ENCODE assay signal across 11 mouse cellular contexts in the genomic region with DNA sequence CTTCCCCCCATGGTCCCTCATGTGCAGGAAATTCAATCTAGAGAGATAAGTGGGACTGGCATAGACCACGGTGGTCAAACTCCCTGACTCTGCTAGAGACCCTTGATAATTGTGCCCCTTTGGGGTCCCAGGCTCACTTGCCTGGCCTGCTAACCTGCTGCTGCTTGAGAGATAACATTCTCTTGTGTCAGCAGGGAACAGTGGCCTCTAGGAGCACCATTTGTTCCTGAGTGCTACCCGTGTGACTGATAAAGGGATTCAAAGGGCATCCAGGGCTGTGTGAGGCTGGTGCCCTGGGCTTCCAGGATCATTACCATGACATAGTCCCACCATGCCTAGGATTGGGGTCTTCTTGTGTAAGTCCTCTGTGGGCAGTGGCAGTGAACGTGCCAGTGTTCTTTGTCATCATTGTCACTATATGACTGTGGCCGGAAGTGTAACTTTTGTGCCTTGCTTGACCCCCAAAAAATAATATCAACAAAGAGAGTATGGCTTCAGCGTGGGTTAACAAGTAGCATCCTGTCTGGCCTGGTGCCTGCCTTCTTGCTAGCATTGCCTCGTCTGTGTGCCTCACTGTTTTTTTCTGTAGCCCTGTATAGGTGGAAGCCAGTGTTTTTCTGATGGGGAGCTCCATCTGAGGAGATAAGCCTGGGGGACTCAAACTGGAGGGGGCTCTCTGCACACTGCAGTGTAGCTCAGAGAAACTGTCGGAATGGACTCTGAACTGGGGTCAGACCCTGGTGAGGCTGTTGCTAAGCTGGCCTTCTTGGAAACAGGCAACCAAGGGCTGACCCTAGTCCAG. TPM values are rescaled to one million over a fixed set of nuclear protein-coding genes. Genes with fewer than 3 reads are reported as not detected.
DNase-seq lines count a peak whose midpoint lies in the region; ATAC-seq and TF ChIP-seq lines count a peak whose summit lies in the region.
"Had no signal": no experiment of that assay in that cellular context is flagged by ENCODE, and none has a peak within 500 bp of the region (broad histone marks: within the 10 kb centered on the region; RNA-seq: fewer than 3 reads in every experiment).

No protein-coding gene starts in this region.

- peaks cover 81% of the 10 kb centered on the region for H3K4me1 ChIP-seq in heart, embryonic 10.5 days
- peaks cover 96% of the 10 kb centered on the region for H3K4me1 ChIP-seq in G1E (ENCODE audit: insufficient read depth, low read depth, low read length)
- peaks cover 42% of the 10 kb centered on the region for H3K4me1 ChIP-seq in heart, embryonic 16.5 days (ENCODE audit: control insufficient read depth, insufficient read depth, low read length)
- H3K4me1 ChIP-seq in lung, embryonic 16.5 days (replicated peaks; ENCODE audit: control insufficient read depth, insufficient read depth, low read length), result peaks cover 17% of the 10 kb centered on the region

- peaks cover 75% of the 10 kb centered on the region for H3K36me3 ChIP-seq in heart, embryonic 10.5 days
- peaks cover 90% of the 10 kb centered on the region for H3K36me3 ChIP-seq in G1E (replicated peaks)
- peaks cover 22% of the 10 kb centered on the region for H3K36me3 ChIP-seq in heart, embryonic 16.5 days (ENCODE audit: control insufficient read depth, insufficient read depth)
- H3K36me3 ChIP-seq in lung, embryonic 16.5 days (ENCODE audit: control insufficient read depth, insufficient read depth, low read length), result peaks cover 18% of the 10 kb centered on the region

- H3K27ac ChIP-seq in heart, embryonic 10.5 days, result peak overlapping the region; percentile 90
- H3K27ac ChIP-seq in heart, embryonic 16.5 days (ENCODE audit: low read length), result peak overlapping the region; percentile 53
- H3K27ac ChIP-seq in lung, embryonic 16.5 days (ENCODE audit: low read length), result peak overlapping the region; percentile 72

- no peak for DNase-seq in heart, embryonic 10.5 days (ENCODE audit: low spot score)
- DNase-seq in heart, adult 8-10 months (ENCODE audit: low spot score), result no peak
- no peak for DNase-seq in G1E (ENCODE audit: low spot score)
- no peak for DNase-seq in frontal cortex, postnatal 36 days (ENCODE audit: low spot score in 2 of 2)
- no peak for DNase-seq in right cerebral cortex, adult 2 months (ENCODE audit: low spot score in 2 of 2)
- DNase-seq in right cerebral cortex, postnatal 10 days (ENCODE audit: low spot score in 2 of 2), result no peak
- DNase-seq: adrenal gland, adult 8-10 months; embryo, embryonic 11 days; spleen, adult 18-20 months had no signal

- no peaks in the 10 kb centered on the region for H3K9me3 ChIP-seq in heart, embryonic 10.5 days
- no peaks in the 10 kb centered on the region for H3K9me3 ChIP-seq in G1E (replicated peaks)
- no peaks in the 10 kb centered on the region for H3K9me3 ChIP-seq in heart, embryonic 16.5 days (replicated peaks; ENCODE audit: control insufficient read depth, low read length)
- no peaks in the 10 kb centered on the region for H3K9me3 ChIP-seq in lung, embryonic 16.5 days (ENCODE audit: control insufficient read depth, low read length)

- peak overlapping the region; percentile 8; the same call in 1 of the 2 replicates for H3K4me2 ChIP-seq in heart, embryonic 16.5 days (ENCODE audit: low read depth, low read length)
- peak overlapping the region; percentile 17; the same call in 1 of the 2 replicates for H3K4me2 ChIP-seq in lung, embryonic 16.5 days (ENCODE audit: low read depth, low read length)

- peak overlapping the region; percentile 36 for H3K4me3 ChIP-seq in heart, embryonic 10.5 days
- H3K4me3 ChIP-seq in G1E (ENCODE audit: low read depth, low read length), result peak overlapping the region; percentile 51; the same call in 1 of the 2 replicates
- H3K4me3 ChIP-seq in heart, embryonic 16.5 days (ENCODE audit: low read length), result no peak overlapping the region
- H3K4me3 ChIP-seq in lung, embryonic 16.5 days (ENCODE audit: low read length), result no peak overlapping the region

- H3K27me3 ChIP-seq in heart, embryonic 10.5 days (ENCODE audit: insufficient read depth, poor library complexity, severe bottlenecking), result no peaks in the 10 kb centered on the region
- H3K27me3 ChIP-seq in G1E (ENCODE audit: insufficient read depth, low read length), result no peaks in the 10 kb centered on the region
- no peaks in the 10 kb centered on the region for H3K27me3 ChIP-seq in heart, embryonic 16.5 days (ENCODE audit: control insufficient read depth, insufficient read depth, low read length)
- H3K27me3 ChIP-seq in lung, embryonic 16.5 days (ENCODE audit: control insufficient read depth, insufficient read depth, low read depth, low read length), result no peaks in the 10 kb centered on the region

- ATAC-seq in G1E (ENCODE audit: extremely low read depth, insufficient number of reproducible peaks, low FRiP score, poor library complexity, severe bottlenecking), result no peak
- 0 out of 2 replicates have a peak, but pooled peaks have one; percentile 12 for ATAC-seq in heart, embryonic 16.5 days (replicated peaks; ENCODE audit: extremely low read depth, insufficient read depth, low FRiP score)
- peak; percentile 60 for ATAC-seq in lung, embryonic 16.5 days (ENCODE audit: low read depth)

- 31% methylated on average over 7 of the region's 7 CpGs for WGBS in heart, embryonic 10.5 days
- 32% methylated on average over 7 of the region's 7 CpGs for WGBS in heart, embryonic 16.5 days
- 42% methylated on average over 7 of the region's 7 CpGs for WGBS in lung, embryonic 16.5 days

- TF ChIP-seq CTCF in G1E (IDR thresholded peaks at IDR 0.05; ENCODE audit: low read depth, low read length), result no peak

- H3K9ac ChIP-seq in heart, embryonic 16.5 days (ENCODE audit: low read length), result peak overlapping the region; percentile 38; the same call in 1 of the 2 replicates
- H3K9ac ChIP-seq in lung, embryonic 16.5 days (ENCODE audit: low read length), result no peak overlapping the region

RNA-seq across cellular contexts. Expression of gene Ehd1, which starts 9.3 kb away (rescaled TPM):
- polyA plus RNA-seq in heart, embryonic 10.5 days (2016; fragmentation: Nextera tagmentation; extraction: Ambion mirVana), result 89.6 and 101 TPM in 2 replicates
- 10 to 100 TPM; 88.7 to 99.1 (median 92.3) TPM for total RNA-seq in heart, adult 8-10 months (2022)
- total RNA-seq in G1E (2014; fragmentation: Nextera tagmentation), result 18.0 and 18.7 TPM in 2 replicates
- 22.0 and 23.3 TPM in 2 replicates for total RNA-seq in G1E (2017)
- polyA plus RNA-seq in G1E (2012), result 132 and 135 TPM in 2 replicates
- polyA plus RNA-seq in heart, embryonic 16.5 days (2015; fragmentation: Nextera tagmentation; extraction: Ambion mirVana), result 63.7 and 73.2 TPM in 2 replicates
- 77.9 and 81.6 TPM in 2 replicates for polyA plus RNA-seq in lung, embryonic 16.5 days (2015; fragmentation: Nextera tagmentation; extraction: Ambion mirVana)

RNA-seq across cellular contexts. Expression of gene Cdc42bpg, which starts 20.4 kb away (rescaled TPM):
- polyA plus RNA-seq in heart, embryonic 10.5 days (2016; fragmentation: Nextera tagmentation; extraction: Ambion mirVana), result 0.33 and 0.38 TPM in 2 replicates
- 10 to 100 TPM; 14.7 to 17.1 (median 15.4) TPM for total RNA-seq in heart, adult 8-10 months (2022)
- total RNA-seq in G1E (2014; fragmentation: Nextera tagmentation) (5.0 and 7.6 TPM in 2 replicates), G1E (2017) (2.0 and 2.4 TPM in 2 replicates)
- 14.1 and 15.4 TPM in 2 replicates for polyA plus RNA-seq in G1E (2012)
- polyA plus RNA-seq in heart, embryonic 16.5 days (2015; fragmentation: Nextera tagmentation; extraction: Ambion mirVana), result 0.64 and 0.67 TPM in 2 replicates
- polyA plus RNA-seq in lung, embryonic 16.5 days (2015; fragmentation: Nextera tagmentation; extraction: Ambion mirVana), result 1.1 and 1.7 TPM in 2 replicates

RNA-seq across cellular contexts. Expression of gene Atg2a, which starts 44.4 kb away (rescaled TPM):
- 10.8 and 11.6 TPM in 2 replicates for polyA plus RNA-seq in heart, embryonic 10.5 days (2016; fragmentation: Nextera tagmentation; extraction: Ambion mirVana)
- 10 to 100 TPM; 22.3 to 28.0 (median 25.8) TPM for total RNA-seq in heart, adult 8-10 months (2022)
- total RNA-seq in G1E (2014; fragmentation: Nextera tagmentation), result 18.4 and 31.8 TPM in 2 replicates
- 7.0 and 9.4 TPM in 2 replicates for total RNA-seq in G1E (2017)
- polyA plus RNA-seq in G1E (2012), result 44.4 and 45.0 TPM in 2 replicates
- 8.0 and 8.9 TPM in 2 replicates for polyA plus RNA-seq in heart, embryonic 16.5 days (2015; fragmentation: Nextera tagmentation; extraction: Ambion mirVana)
- polyA plus RNA-seq in lung, embryonic 16.5 days (2015; fragmentation: Nextera tagmentation; extraction: Ambion mirVana), result 10.3 and 12.6 TPM in 2 replicates

RNA-seq across cellular contexts. Expression of gene Men1, which starts 48.9 kb away (rescaled TPM):
- polyA plus RNA-seq in heart, embryonic 10.5 days (2016; fragmentation: Nextera tagmentation; extraction: Ambion mirVana), result 67.2 and 80.8 TPM in 2 replicates
- 10 to 100 TPM in 3 of 4 experiments, 1 to 10 TPM in 1; 10.0 to 16.0 (median 12.3) TPM for total RNA-seq in heart, adult 8-10 months (2022)
- total RNA-seq in G1E (2014; fragmentation: Nextera tagmentation) (51.0 and 53.9 TPM in 2 replicates), G1E (2017) (28.8 and 30.9 TPM in 2 replicates)
- polyA plus RNA-seq in G1E (2012), result 146 and 213 TPM in 2 replicates
- polyA plus RNA-seq in heart, embryonic 16.5 days (2015; fragmentation: Nextera tagmentation; extraction: Ambion mirVana), result 45.8 and 47.8 TPM in 2 replicates
- polyA plus RNA-seq in lung, embryonic 16.5 days (2015; fragmentation: Nextera tagmentation; extraction: Ambion mirVana), result 70.9 and 76.9 TPM in 2 replicates

RNA-seq across cellular contexts. Expression of gene Ppp2r5b, which starts 50.2 kb away (rescaled TPM):
- 21.2 and 25.7 TPM in 2 replicates for polyA plus RNA-seq in heart, embryonic 10.5 days (2016; fragmentation: Nextera tagmentation; extraction: Ambion mirVana)
- total RNA-seq in heart, adult 8-10 months (2022), result 10 to 100 TPM; 32.9 to 35.9 (median 34.4) TPM
- total RNA-seq in G1E (2014; fragmentation: Nextera tagmentation) (3.4 and 9.0 TPM in 2 replicates), G1E (2017) (5.6 and 6.0 TPM in 2 replicates)
- polyA plus RNA-seq in G1E (2012), result 7.1 and 8.9 TPM in 2 replicates
- polyA plus RNA-seq in heart, embryonic 16.5 days (2015; fragmentation: Nextera tagmentation; extraction: Ambion mirVana), result 22.6 and 23.4 TPM in 2 replicates
- 17.8 and 20.2 TPM in 2 replicates for polyA plus RNA-seq in lung, embryonic 16.5 days (2015; fragmentation: Nextera tagmentation; extraction: Ambion mirVana)

Comparison
In these comparisons a context has a peak if more than half of its experiments do, and no peak if none do; other contexts are left out.
1. H3K4me3 ChIP-seq: peak in heart, embryonic 10.5 days (single experiment) and G1E (single experiment); none in heart, embryonic 16.5 days (single experiment) and lung, embryonic 16.5 days (single experiment).
2. Peak in every context shown above with its lines, with median percentiles within 50 percentile points of each other: H3K27ac ChIP-seq.